Mouse (Mus musculus) testis, adult 2 months (tissue): Measurements from ENCODE around the gene Nipa2.

Experiments
- CTCF ChIP-seq: fragments of 200-500 bp; IDR thresholded peaks from 2 replicates; pipeline ENCODE4 v1.5.1; 2012; ENCODE audit warnings: low read depth, mild to moderate bottlenecking, inconsistent platforms, low read length, moderate library complexity; ENCODE audit not compliant: control insufficient read depth, insufficient read depth, insufficient replicate concordance
- POLR2A ChIP-seq: fragments of 200-500 bp; IDR thresholded peaks from 2 replicates; pipeline ENCODE4 v1.6.1; 2012; ENCODE audit warnings: low read depth, mild to moderate bottlenecking, inconsistent platforms, low read length, moderate library complexity; ENCODE audit not compliant: control insufficient read depth

DNA sequence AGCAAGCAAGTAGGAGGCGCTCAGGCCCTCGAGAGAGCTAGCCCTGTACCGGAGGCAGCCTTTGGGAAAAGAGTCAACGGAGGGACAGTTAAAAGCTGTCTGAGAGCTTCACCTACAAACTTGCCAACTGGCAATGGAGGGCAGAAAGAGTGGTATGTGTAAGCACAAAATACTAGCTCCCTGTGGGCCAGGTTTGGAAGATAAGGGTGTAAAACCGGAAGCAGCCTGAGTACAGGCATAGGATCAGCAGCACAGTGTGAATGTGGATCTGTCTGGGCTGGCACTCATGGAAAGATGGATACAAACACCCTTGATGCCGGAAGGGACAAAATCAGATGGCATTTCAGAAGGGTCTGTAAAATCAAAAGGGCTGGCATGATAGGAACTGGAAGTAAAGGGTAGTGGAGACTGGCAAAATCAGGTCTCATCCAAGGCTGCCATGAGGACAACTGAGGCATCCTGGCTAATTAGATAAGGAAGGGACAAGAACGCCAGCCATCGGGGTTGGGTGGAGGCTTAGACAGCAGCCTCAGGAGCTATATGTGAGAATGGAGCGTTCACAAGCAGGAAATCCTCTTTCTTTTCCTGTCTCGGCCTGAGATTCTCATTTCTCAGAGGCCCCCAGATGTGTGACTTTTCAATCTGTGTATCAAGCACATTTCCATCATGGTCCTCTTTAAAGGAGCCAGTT is 19.9 kb upstream of the Nipa2 start:
- TF ChIP-seq POLR2A (no peak), CTCF (no peak)
